Mouse (Mus musculus) cerebellum, adult 8-10 months (tissue): Measurements from ENCODE around the gene Olfr844.

Experiments used
- DNase-seq: peaks from one replicate; pipeline ENCODE4 v3.0.0; 2022

Gene Olfr844

DNA sequence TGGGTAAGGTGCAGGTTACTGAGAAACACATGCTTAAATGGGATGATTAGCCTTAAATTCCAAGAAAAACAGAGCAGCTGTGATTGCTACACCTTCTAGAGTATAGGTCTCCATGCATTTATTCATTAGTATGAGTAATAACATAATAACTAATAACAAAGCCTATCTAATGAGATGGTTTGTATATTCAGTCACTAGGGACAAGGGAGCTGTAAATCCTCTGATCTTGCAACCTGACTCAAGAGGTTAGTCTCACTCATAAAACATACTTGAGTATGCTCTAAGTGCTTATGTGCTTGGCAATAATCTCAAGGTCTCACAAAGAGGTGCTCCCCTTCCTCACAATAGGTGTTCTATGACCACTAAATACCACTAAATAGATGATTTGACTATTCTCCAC, at the start of gene Olfr844:
Gene Olfr844, plus strand, starts transcription at position 301 of the 400 bp plus-strand sequence.
- no peak for DNase-seq

- DNase-seq = no peak
These were observed 20.0 kb downstream of the Olfr844 start, which contains the start of gene Olfr845 for GRCm38 (mm10) chr9:19336157-19336556. Gene Olfr845, plus strand, starts transcription at chr9:19336457.

DNA sequence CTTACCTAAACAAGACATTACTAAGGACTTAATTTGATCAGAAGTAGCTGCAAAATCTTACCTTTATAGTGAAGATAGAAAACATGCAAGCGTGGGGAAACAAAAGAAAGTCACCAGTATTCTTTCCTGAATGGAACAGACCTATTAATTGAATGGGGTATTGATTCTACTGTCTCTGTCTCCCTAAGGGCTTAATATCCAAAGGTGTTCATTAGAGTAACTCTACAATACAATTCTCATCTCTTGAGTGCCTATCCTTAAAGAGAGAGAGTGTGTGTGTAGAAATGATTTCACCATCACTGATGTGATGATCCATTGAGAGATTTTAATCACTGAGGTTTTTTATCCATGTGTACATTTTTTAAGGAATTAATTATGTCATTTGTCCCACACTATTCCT, 47.8 kb downstream of the Olfr844 start, which contains the start of gene Olfr846:
Gene Olfr846, minus strand, starts transcription at position 101 of the 400 bp plus-strand sequence.
- DNase-seq = no peak
